Mouse (Mus musculus) liver, adult 2 months (tissue): ENCODE data around the gene Zfp217. TPM values are rescaled to one million over a fixed set of nuclear protein-coding genes. Genes with fewer than 3 reads are reported as not detected.

Source experiments
- DNase-seq: peaks from one replicate; pipeline ENCODE4 v3.0.0-alpha.2; 2011; ENCODE audit warnings: low read depth, low spot score; ENCODE audit errors: extremely low read depth
- H3K27ac ChIP-seq: fragments of 200-500 bp; replicated peaks from 2 replicates; pipeline ENCODE4 v1.5.1; 2012; ENCODE audit warnings: low read depth, mild to moderate bottlenecking, control low read depth, inconsistent platforms, low read length; ENCODE audit not compliant: insufficient read depth
- H3K27me3 ChIP-seq: fragments of 200-500 bp; 2 replicates; pipeline ENCODE4 v1.6.1; 2012; ENCODE audit warnings: mild to moderate bottlenecking, moderate library complexity, low read length, inconsistent platforms; ENCODE audit not compliant: control insufficient read depth, insufficient read depth
- H3K36me3 ChIP-seq: fragments of 200-500 bp; 2 replicates; pipeline ENCODE4 v1.6.1; 2012; ENCODE audit warnings: low read length, inconsistent platforms; ENCODE audit not compliant: control insufficient read depth, insufficient read depth
- H3K4me1 ChIP-seq: fragments of 200-500 bp; 2 replicates; pipeline ENCODE4 v1.6.1; 2011; ENCODE audit warnings: low read length; ENCODE audit not compliant: control insufficient read depth, insufficient read depth
- H3K4me3 ChIP-seq: fragments of 200-500 bp; 2 replicates; pipeline ENCODE4 v1.5.1; 2011; ENCODE audit warnings: low read depth, mild to moderate bottlenecking, control low read depth, low read length, moderate library complexity; ENCODE audit not compliant: insufficient read depth
- H3K79me2 ChIP-seq: fragments of 200-500 bp; 2 replicates; pipeline ENCODE4 v1.6.1; 2012; ENCODE audit warnings: inconsistent platforms, mild to moderate bottlenecking, low read length, moderate library complexity; ENCODE audit not compliant: control insufficient read depth, insufficient read depth
- H3K9ac ChIP-seq: fragments of 200-500 bp; 2 replicates; pipeline ENCODE4 v1.6.1; 2012; ENCODE audit warnings: low read depth, mild to moderate bottlenecking, control low read depth, inconsistent platforms, low read length
- CTCF ChIP-seq: fragments of 200-500 bp; IDR thresholded peaks from 2 replicates; pipeline ENCODE4 v1.5.1; 2011; ENCODE audit warnings: low read depth, low read length, control low read depth
- POLR2A ChIP-seq: fragments of 200-500 bp; IDR thresholded peaks from 2 replicates; pipeline ENCODE4 v1.6.1; 2011; ENCODE audit warnings: low read length, control low read depth; ENCODE audit not compliant: insufficient read depth; ENCODE audit errors: extremely low read depth
- WGBS: fragments of 180-500 bp; shearing (Covaris S2); methylation state at CpG from one replicate; pipeline ENCODE4 v1.1.7; 2018; 5-methylcytosine and 5-hydroxymethylcytosine counted together
- polyA plus RNA-seq: library from polyadenylated mRNA; depleted of rRNA; stranded (reverse); fragments of >200 nt; gene quantifications from 2 replicates; pipeline ENCODE4 v1.2.3, GENCODE M21; 2012
- total RNA-seq: library from RNA; depleted of rRNA; stranded (reverse); fragments of >200 nt; gene quantifications from 2 replicates; pipeline ENCODE4 v1.2.3, GENCODE M21; 2014

Gene Zfp217
- total and polyA plus RNA-seq, 2 experiments = 2.9 to 4.2 TPM

GRCm38 (mm10) chr2:170107791-170108190, 40.1 kb downstream of the Zfp217 start:
- Histone ChIP-seq H3K79me2 (0 out of 2 replicates have a peak, but pooled peaks cover under 1% of the 10 kb centered on the region), H3K9ac (no peak overlapping the region), H3K27ac (no peak overlapping the region), H3K27me3 (no peaks in the 10 kb centered on the region), H3K36me3 (peaks cover 31% of the 10 kb centered on the region), H3K4me1 (no peaks in the 10 kb centered on the region), H3K4me3 (no peak overlapping the region)
- TF ChIP-seq CTCF (no peak), POLR2A (no peak)
- DNase-seq = no peak
- 80% methylated on average over 3 of the region's 3 CpGs for WGBS

- Histone ChIP-seq H3K4me1 (no peaks in the 10 kb centered on the region), H3K9ac (no peak overlapping the region), H3K4me3 (no peak overlapping the region), H3K27me3 (no peaks in the 10 kb centered on the region), H3K27ac (no peak overlapping the region), H3K36me3 (peaks cover 20% of the 10 kb centered on the region), H3K79me2 (no peaks in the 10 kb centered on the region)
- 80% methylated on average over 9 of the region's 9 CpGs for WGBS
- TF ChIP-seq CTCF (no peak), POLR2A (no peak)
- no peak for DNase-seq
Measured at GRCm38 (mm10) chr2:170106000-170106399, 41.9 kb downstream of the Zfp217 start.

GRCm38 (mm10) chr2:170104396-170104795, 43.5 kb downstream of the Zfp217 start:
- TF ChIP-seq POLR2A (no peak), CTCF (no peak)
- no peak overlapping the region for H3K4me3 ChIP-seq
- no peaks in the 10 kb centered on the region for H3K79me2 ChIP-seq
- DNase-seq = no peak
- H3K9ac ChIP-seq = no peak overlapping the region
- no peaks in the 10 kb centered on the region for H3K27me3 ChIP-seq
- 86% methylated on average over 6 of the region's 6 CpGs for WGBS
- H3K27ac ChIP-seq = no peak overlapping the region
- H3K36me3 ChIP-seq = peaks cover 5% of the 10 kb centered on the region; the same call in 1 of the 2 replicates
- no peaks in the 10 kb centered on the region for H3K4me1 ChIP-seq

- no peaks in the 10 kb centered on the region for H3K79me2 ChIP-seq
- no peak overlapping the region for H3K9ac ChIP-seq
- DNase-seq = peak; percentile 38
- H3K4me1 ChIP-seq = no peaks in the 10 kb centered on the region
- no peak overlapping the region for H3K27ac ChIP-seq
- H3K36me3 ChIP-seq = no peaks in the 10 kb centered on the region; the same call in 1 of the 2 replicates
- 29% methylated on average over 9 of the region's 9 CpGs for WGBS
- peak; percentile 93 for TF ChIP-seq CTCF
- no peak for TF ChIP-seq POLR2A
- no peaks in the 10 kb centered on the region for H3K27me3 ChIP-seq
- no peak overlapping the region for H3K4me3 ChIP-seq
Measured at GRCm38 (mm10) chr2:170103852-170104251, 44.1 kb downstream of the Zfp217 start.

GRCm38 (mm10) chr2:170103341-170103740, 44.6 kb downstream of the Zfp217 start:
- WGBS = 65% methylated on average over 5 of the region's 5 CpGs

GRCm38 (mm10) chr2:170101932-170102331, 46.0 kb downstream of the Zfp217 start:
- DNase-seq = no peak
- TF ChIP-seq CTCF (no peak), POLR2A (no peak)
- Histone ChIP-seq H3K27ac (no peak overlapping the region), H3K36me3 (no peaks in the 10 kb centered on the region), H3K27me3 (no peaks in the 10 kb centered on the region), H3K79me2 (no peaks in the 10 kb centered on the region), H3K9ac (no peak overlapping the region), H3K4me1 (no peaks in the 10 kb centered on the region), H3K4me3 (no peak overlapping the region)
- 65% methylated on average over 7 of the region's 7 CpGs for WGBS

More at GRCm38 (mm10) chr2:170103341-170103740, 44.6 kb downstream of the Zfp217 start:
- no peak for TF ChIP-seq CTCF
- TF ChIP-seq POLR2A = no peak
- H3K27ac ChIP-seq = no peak overlapping the region
- H3K36me3 ChIP-seq = no peaks in the 10 kb centered on the region
- H3K9ac ChIP-seq = no peak overlapping the region
- DNase-seq = no peak
- H3K79me2 ChIP-seq = no peaks in the 10 kb centered on the region
- H3K4me1 ChIP-seq = no peaks in the 10 kb centered on the region
- no peak overlapping the region for H3K4me3 ChIP-seq
- H3K27me3 ChIP-seq = no peaks in the 10 kb centered on the region
